Mouse (Mus musculus): Measurements from ENCODE around the gene Kcnk4. TPM values are rescaled to one million over a fixed set of nuclear protein-coding genes. Genes with fewer than 3 reads are reported as not detected.
"Not testable (repeated sequence)": the region's sequence is repeated elsewhere in the genome, so short reads cannot be mapped to it uniquely, and the experiment has no call there.

The Kcnk4 gene
- polyA plus RNA-seq, 1 experiment, result 0.26 TPM

GRCm38 (mm10) chr19:6903031-6903430 lies 31.3 kb downstream of the Kcnk4 start:
- Histone ChIP-seq H3K4me3 (ENCODE audit: insufficient read depth, poor library complexity, severe bottlenecking) (no peak overlapping the region), H3K36me3 (ENCODE audit: control insufficient read depth, insufficient read depth) (peaks cover 14% of the 10 kb centered on the region)

GRCm38 (mm10) chr19:6899641-6900040 lies 34.7 kb downstream of the Kcnk4 start:
- Histone ChIP-seq H3K4me3 (ENCODE audit: insufficient read depth, poor library complexity, severe bottlenecking) (no peak overlapping the region), H3K27me3 (ENCODE audit: control insufficient read depth, insufficient read depth, insufficient read length) (no peaks in the 10 kb centered on the region), H3K36me3 (ENCODE audit: control insufficient read depth, insufficient read depth) (no peaks in the 10 kb centered on the region), H3K79me3 (ENCODE audit: low read depth) (no peaks in the 10 kb centered on the region), H3ac (ENCODE audit: control insufficient read depth, insufficient read length, low read depth) (no peak overlapping the region), H3K79me2 (ENCODE audit: control insufficient read depth, insufficient read depth) (no peaks in the 10 kb centered on the region)
- TF ChIP-seq CEBPB (IDR thresholded peaks at IDR 0.05; ENCODE audit: low read depth), result no peak
- TF ChIP-seq FOSL1 (IDR thresholded peaks at IDR 0.05; ENCODE audit: insufficient read depth, low read length, poor library complexity, severe bottlenecking), result no peak
- TF ChIP-seq MAX (IDR thresholded peaks at IDR 0.05), result no peak
- no peak for TF ChIP-seq CTCF (IDR thresholded peaks at IDR 0.05; ENCODE audit: control insufficient read depth, insufficient read depth, insufficient read length)
- TF ChIP-seq MYOD1 (IDR thresholded peaks at IDR 0.05; ENCODE audit: control insufficient read depth, insufficient read length, low read depth), result no peak
- no peak for TF ChIP-seq MYOG (IDR thresholded peaks at IDR 0.05; ENCODE audit: control insufficient read depth, extremely low read depth, insufficient read length)
- TF ChIP-seq USF1 (IDR thresholded peaks at IDR 0.05; ENCODE audit: low read depth), result no peak

More at GRCm38 (mm10) chr19:6903031-6903430, 31.3 kb downstream of the Kcnk4 start:
- peaks cover 12% of the 10 kb centered on the region for H3K79me2 ChIP-seq (ENCODE audit: control insufficient read depth, insufficient read depth)
- peaks cover 10% of the 10 kb centered on the region for H3K79me3 ChIP-seq (ENCODE audit: low read depth)
- H3ac ChIP-seq (ENCODE audit: control insufficient read depth, insufficient read length, low read depth), result no peak overlapping the region
- TF ChIP-seq CEBPB (IDR thresholded peaks at IDR 0.05; ENCODE audit: low read depth) (no peak), CTCF (IDR thresholded peaks at IDR 0.05; ENCODE audit: control insufficient read depth, insufficient read depth, insufficient read length) (no peak), USF1 (IDR thresholded peaks at IDR 0.05; ENCODE audit: low read depth) (no peak), MYOG (IDR thresholded peaks at IDR 0.05; ENCODE audit: control insufficient read depth, extremely low read depth, insufficient read length) (no peak), MAX (IDR thresholded peaks at IDR 0.05) (no peak), FOSL1 (IDR thresholded peaks at IDR 0.05; ENCODE audit: insufficient read depth, low read length, poor library complexity, severe bottlenecking) (no peak), MYOD1 (IDR thresholded peaks at IDR 0.05; ENCODE audit: control insufficient read depth, insufficient read length, low read depth) (no peak)
- no peaks in the 10 kb centered on the region for H3K27me3 ChIP-seq (ENCODE audit: control insufficient read depth, insufficient read depth, insufficient read length)

- not testable (repeated sequence) for H3K36me3 ChIP-seq (ENCODE audit: control insufficient read depth, insufficient read depth); H3ac ChIP-seq (ENCODE audit: control insufficient read depth, insufficient read length, low read depth); H3K79me2 ChIP-seq (ENCODE audit: control insufficient read depth, insufficient read depth); H3K27me3 ChIP-seq (ENCODE audit: control insufficient read depth, insufficient read depth, insufficient read length); H3K79me3 ChIP-seq (ENCODE audit: low read depth); H3K4me3 ChIP-seq (ENCODE audit: insufficient read depth, poor library complexity, severe bottlenecking)
Measured at GRCm38 (mm10) chr19:6895608-6896305, 38.6 kb downstream of the Kcnk4 start.

GRCm38 (mm10) chr19:6893731-6894451 lies 40.4 kb downstream of the Kcnk4 start:
- no peaks in the 10 kb centered on the region for H3K79me2 ChIP-seq (ENCODE audit: control insufficient read depth, insufficient read depth)
- no peak overlapping the region for H3ac ChIP-seq (ENCODE audit: control insufficient read depth, insufficient read length, low read depth)
- H3K4me3 ChIP-seq (ENCODE audit: insufficient read depth, poor library complexity, severe bottlenecking), result no peak overlapping the region
- H3K36me3 ChIP-seq (ENCODE audit: control insufficient read depth, insufficient read depth), result no peaks in the 10 kb centered on the region
- TF ChIP-seq MAX (IDR thresholded peaks at IDR 0.05), result no peak
- TF ChIP-seq MYOG (IDR thresholded peaks at IDR 0.05; ENCODE audit: control insufficient read depth, extremely low read depth, insufficient read length), result no peak
- TF ChIP-seq CTCF (IDR thresholded peaks at IDR 0.05; ENCODE audit: control insufficient read depth, insufficient read depth, insufficient read length), result no peak
- TF ChIP-seq FOSL1 (IDR thresholded peaks at IDR 0.05; ENCODE audit: insufficient read depth, low read length, poor library complexity, severe bottlenecking), result no peak
- no peak for TF ChIP-seq USF1 (IDR thresholded peaks at IDR 0.05; ENCODE audit: low read depth)
- TF ChIP-seq MYOD1 (IDR thresholded peaks at IDR 0.05; ENCODE audit: control insufficient read depth, insufficient read length, low read depth), result no peak
- no peak for TF ChIP-seq CEBPB (IDR thresholded peaks at IDR 0.05; ENCODE audit: low read depth)
- no peaks in the 10 kb centered on the region for H3K27me3 ChIP-seq (ENCODE audit: control insufficient read depth, insufficient read depth, insufficient read length)
- H3K79me3 ChIP-seq (ENCODE audit: low read depth), result no peaks in the 10 kb centered on the region

GRCm38 (mm10) chr19:6892512-6892911 lies 41.8 kb downstream of the Kcnk4 start:
- H3K27me3 ChIP-seq (ENCODE audit: control insufficient read depth, insufficient read depth, insufficient read length), result no peaks in the 10 kb centered on the region
- no peaks in the 10 kb centered on the region for H3K79me2 ChIP-seq (ENCODE audit: control insufficient read depth, insufficient read depth)
- H3K4me3 ChIP-seq (ENCODE audit: insufficient read depth, poor library complexity, severe bottlenecking), result no peak overlapping the region
- no peaks in the 10 kb centered on the region for H3K36me3 ChIP-seq (ENCODE audit: control insufficient read depth, insufficient read depth)
- no peaks in the 10 kb centered on the region for H3K79me3 ChIP-seq (ENCODE audit: low read depth)
- TF ChIP-seq MYOG (IDR thresholded peaks at IDR 0.05; ENCODE audit: control insufficient read depth, extremely low read depth, insufficient read length) (no peak), MAX (IDR thresholded peaks at IDR 0.05) (no peak), CTCF (IDR thresholded peaks at IDR 0.05; ENCODE audit: control insufficient read depth, insufficient read depth, insufficient read length) (no peak), CEBPB (IDR thresholded peaks at IDR 0.05; ENCODE audit: low read depth) (no peak), FOSL1 (IDR thresholded peaks at IDR 0.05; ENCODE audit: insufficient read depth, low read length, poor library complexity, severe bottlenecking) (no peak), USF1 (IDR thresholded peaks at IDR 0.05; ENCODE audit: low read depth) (no peak), MYOD1 (IDR thresholded peaks at IDR 0.05; ENCODE audit: control insufficient read depth, insufficient read length, low read depth) (no peak)
- H3ac ChIP-seq (ENCODE audit: control insufficient read depth, insufficient read length, low read depth), result no peak overlapping the region
